Mouse (Mus musculus) midbrain, embryonic 11.5 days (tissue): ENCODE measurements around the gene Ctps2. TPM values are rescaled to one million over a fixed set of nuclear protein-coding genes. Genes with fewer than 3 reads are reported as not detected.

Experiments used
- ATAC-seq: fragments of 200-750 bp; cut with Nextera tagmentation; 2 replicates; pipeline ENCODE4 v1.8.0; 2017; ENCODE audit warnings: moderate TSS enrichment, moderate library complexity; ENCODE audit not compliant: low FRiP score
- DNase-seq: peaks from one replicate; pipeline ENCODE4 v3.0.0; 2015; ENCODE audit warnings: low spot score; ENCODE audit errors: missing footprints
- H3K27ac ChIP-seq: fragments of 300-500 bp; sonication (generic); 2 replicates; pipeline ENCODE4 v1.5.1; 2014; ENCODE audit warnings: low read depth, low read length
- H3K27me3 ChIP-seq: fragments of 300-500 bp; sonication (generic); 2 replicates; pipeline ENCODE4 v1.6.1; 2014; ENCODE audit warnings: mild to moderate bottlenecking, low read length, moderate library complexity, mixed read lengths; ENCODE audit not compliant: control insufficient read depth, insufficient read depth
- H3K36me3 ChIP-seq: fragments of 300-500 bp; sonication (generic); 2 replicates; pipeline ENCODE4 v1.6.1; 2014; ENCODE audit warnings: mild to moderate bottlenecking, low read length, moderate library complexity, mixed read lengths; ENCODE audit not compliant: control insufficient read depth, insufficient read depth
- H3K4me1 ChIP-seq: fragments of 300-500 bp; sonication (generic); 2 replicates; pipeline ENCODE4 v1.6.1; 2014; ENCODE audit warnings: low read length; ENCODE audit not compliant: control insufficient read depth, insufficient read depth
- H3K4me2 ChIP-seq: fragments of 300-500 bp; sonication (generic); 2 replicates; pipeline ENCODE4 v1.6.1; 2014; ENCODE audit warnings: mild to moderate bottlenecking, moderate library complexity
- H3K4me3 ChIP-seq: fragments of 300-500 bp; sonication (generic); 2 replicates; pipeline ENCODE4 v1.5.1; 2014; ENCODE audit warnings: low read depth, low read length
- H3K9ac ChIP-seq: fragments of 300-500 bp; sonication (generic); 2 replicates; pipeline ENCODE4 v1.6.1; 2014; ENCODE audit warnings: low read length
- H3K9me3 ChIP-seq: fragments of 300-500 bp; sonication (generic); 2 replicates; pipeline ENCODE4 v1.6.1; 2016; ENCODE audit warnings: low read length; ENCODE audit not compliant: control insufficient read depth
- WGBS: fragments of 180-500 bp; shearing (Covaris S2); extraction: QIAGEN DNeasy Blood & Tissue Kit; methylation state at CpG from one replicate; pipeline ENCODE4 v1.1.7; 2014; 5-methylcytosine and 5-hydroxymethylcytosine counted together
- polyA plus RNA-seq: library from polyadenylated mRNA; unstranded; fragments of >200 nt; fragmentation: Nextera tagmentation; extraction: Ambion mirVana; gene quantifications from 2 replicates; pipeline ENCODE4 v1.2.1, GENCODE M21; 2014

Ctps2 gene
- polyA plus RNA-seq, 1 experiment from 2014 or later: 86.1 TPM

GRCm38 (mm10) chrX:162902040-162902734 is 1.1 kb downstream of the Ctps2 start:
- Histone ChIP-seq H3K9ac (peak overlapping the region; percentile 64), H3K4me3 (peak overlapping the region; percentile 50), H3K4me1 (no peaks in the 10 kb centered on the region; the same call in 1 of the 2 replicates), H3K27me3 (0 out of 2 replicates have a peak, but pooled peaks cover 3% of the 10 kb centered on the region), H3K4me2 (peak overlapping the region; percentile 65), H3K9me3 (no peaks in the 10 kb centered on the region), H3K36me3 (no peaks in the 10 kb centered on the region), H3K27ac (no peak overlapping the region)
- ATAC-seq (peak; percentile 71), DNase-seq (peak; percentile 89)
- 25% methylated on average over 29 of the region's 29 CpGs for WGBS

GRCm38 (mm10) chrX:162907554-162907953 is 6.5 kb downstream of the Ctps2 start:
- H3K27me3 ChIP-seq: no peaks in the 10 kb centered on the region
- H3K27ac ChIP-seq: no peak overlapping the region
- H3K4me2 ChIP-seq: no peak overlapping the region
- no peaks in the 10 kb centered on the region for H3K9me3 ChIP-seq
- H3K4me1 ChIP-seq: no peaks in the 10 kb centered on the region
- H3K4me3 ChIP-seq: no peak overlapping the region
- no peak for DNase-seq
- 77% methylated on average over 3 of the region's 3 CpGs for WGBS
- H3K9ac ChIP-seq: no peak overlapping the region
- ATAC-seq: no peak
- no peaks in the 10 kb centered on the region for H3K36me3 ChIP-seq

GRCm38 (mm10) chrX:162913651-162914050 is 12.6 kb downstream of the Ctps2 start:
- no peak overlapping the region for H3K9ac ChIP-seq
- ATAC-seq: no peak
- WGBS: 85% methylated on average over 3 of the region's 3 CpGs

GRCm38 (mm10) chrX:162915697-162916096 is 14.7 kb downstream of the Ctps2 start:
- no peak overlapping the region for H3K4me3 ChIP-seq
- H3K27ac ChIP-seq: no peak overlapping the region
- peak; percentile 92 for DNase-seq
- no peak overlapping the region for H3K4me2 ChIP-seq
- peak; percentile 59; the same call in 1 of the 2 replicates for ATAC-seq
- H3K36me3 ChIP-seq: no peaks in the 10 kb centered on the region
- no peaks in the 10 kb centered on the region for H3K4me1 ChIP-seq
- H3K27me3 ChIP-seq: no peaks in the 10 kb centered on the region
- 35% methylated on average over 5 of the region's 5 CpGs for WGBS
- no peaks in the 10 kb centered on the region for H3K9me3 ChIP-seq
- no peak overlapping the region for H3K9ac ChIP-seq

More at GRCm38 (mm10) chrX:162913651-162914050, 12.6 kb downstream of the Ctps2 start:
- Histone ChIP-seq H3K9me3 (no peaks in the 10 kb centered on the region), H3K4me3 (no peak overlapping the region), H3K27ac (no peak overlapping the region), H3K4me1 (no peaks in the 10 kb centered on the region), H3K36me3 (no peaks in the 10 kb centered on the region), H3K27me3 (no peaks in the 10 kb centered on the region), H3K4me2 (no peak overlapping the region)
- no peak for DNase-seq

- no peaks in the 10 kb centered on the region for H3K9me3 ChIP-seq
- H3K4me2 ChIP-seq: no peak overlapping the region
- DNase-seq (no peak), ATAC-seq (no peak)
- 88% methylated on average over 8 of the region's 8 CpGs for WGBS
- H3K36me3 ChIP-seq: no peaks in the 10 kb centered on the region
- H3K27ac ChIP-seq: no peak overlapping the region
- no peaks in the 10 kb centered on the region for H3K4me1 ChIP-seq
- H3K9ac ChIP-seq: no peak overlapping the region
- no peaks in the 10 kb centered on the region for H3K27me3 ChIP-seq
- H3K4me3 ChIP-seq: no peak overlapping the region
Observed at GRCm38 (mm10) chrX:162921487-162922125, 20.6 kb downstream of the Ctps2 start.

- 93% methylated on average over 2 of the region's 2 CpGs for WGBS
- Histone ChIP-seq H3K9ac (no peak overlapping the region), H3K9me3 (no peaks in the 10 kb centered on the region), H3K27ac (no peak overlapping the region), H3K4me2 (no peak overlapping the region), H3K27me3 (no peaks in the 10 kb centered on the region; the same call in 1 of the 2 replicates), H3K36me3 (no peaks in the 10 kb centered on the region), H3K4me1 (no peaks in the 10 kb centered on the region), H3K4me3 (no peak overlapping the region)
- DNase-seq (no peak), ATAC-seq (no peak)
Observed at GRCm38 (mm10) chrX:162931467-162931866, 30.4 kb downstream of the Ctps2 start.

DNA sequence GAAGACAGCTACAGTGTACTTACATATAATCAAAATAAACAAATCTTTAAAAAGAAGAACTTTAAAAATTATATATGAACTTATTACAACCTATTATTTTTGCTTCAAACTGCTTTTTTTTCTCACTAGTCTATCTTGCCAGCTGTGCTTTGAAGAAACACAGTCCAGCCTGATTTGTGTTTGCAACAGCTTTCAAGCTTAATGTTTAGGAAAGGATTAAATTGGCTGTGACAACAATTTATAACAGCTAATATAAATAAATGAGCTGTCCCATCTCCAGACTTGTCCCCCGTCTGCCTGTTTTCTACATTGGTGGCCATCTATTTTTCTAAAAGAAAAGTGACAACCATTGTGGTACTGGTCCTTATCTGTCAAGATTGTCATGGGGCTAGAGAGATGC is 41.0 kb downstream of the Ctps2 start:
- DNase-seq (no peak), ATAC-seq (no peak)
- Histone ChIP-seq H3K4me1 (no peaks in the 10 kb centered on the region), H3K4me2 (no peak overlapping the region), H3K9ac (no peak overlapping the region), H3K36me3 (no peaks in the 10 kb centered on the region), H3K4me3 (no peak overlapping the region), H3K27ac (no peak overlapping the region), H3K9me3 (no peaks in the 10 kb centered on the region), H3K27me3 (0 out of 2 replicates have a peak, but pooled peaks cover 2% of the 10 kb centered on the region)
- 91% methylated on average over 1 of the region's 1 CpGs for WGBS

- ATAC-seq: no peak
- no peaks in the 10 kb centered on the region for H3K27me3 ChIP-seq
- no peak overlapping the region for H3K27ac ChIP-seq
- WGBS: 32% methylated on average over 3 of the region's 3 CpGs
- H3K9me3 ChIP-seq: no peaks in the 10 kb centered on the region
- peak; percentile 88 for DNase-seq
- H3K9ac ChIP-seq: no peak overlapping the region
- no peaks in the 10 kb centered on the region for H3K4me1 ChIP-seq
- H3K36me3 ChIP-seq: no peaks in the 10 kb centered on the region
- no peak overlapping the region for H3K4me3 ChIP-seq
- no peak overlapping the region for H3K4me2 ChIP-seq
Observed at GRCm38 (mm10) chrX:162949811-162950439, 48.9 kb downstream of the Ctps2 start.

- 0 out of 2 replicates have a peak, but pooled peaks cover 3% of the 10 kb centered on the region for H3K27me3 ChIP-seq
- H3K36me3 ChIP-seq: no peaks in the 10 kb centered on the region
- H3K27ac ChIP-seq: no peak overlapping the region
- ATAC-seq (no peak), DNase-seq (no peak)
- H3K4me3 ChIP-seq: no peak overlapping the region
- H3K9ac ChIP-seq: no peak overlapping the region
- WGBS: 81% methylated on average over 3 of the region's 3 CpGs
- no peak overlapping the region for H3K4me2 ChIP-seq
- H3K4me1 ChIP-seq: no peaks in the 10 kb centered on the region
- H3K9me3 ChIP-seq: no peaks in the 10 kb centered on the region
Observed at GRCm38 (mm10) chrX:162957921-162958320, 56.9 kb downstream of the Ctps2 start.
